Mouse (Mus musculus) heart, postnatal 0 days (tissue): ENCODE data around the gene Crnkl1. TPM values are rescaled to one million over a fixed set of nuclear protein-coding genes. Genes with fewer than 3 reads are reported as not detected.

Experiments used
- ATAC-seq: fragments of 200-750 bp; cut with Nextera tagmentation; 2 replicates; pipeline ENCODE4 v1.8.0; 2017; ENCODE audit warnings: low read depth, moderate number of reproducible peaks, moderate library complexity; ENCODE audit not compliant: insufficient read depth
- DNase-seq: peaks from one replicate; pipeline ENCODE4 v3.0.0-alpha.2; 2016; ENCODE audit warnings: low spot score
- H3K27ac ChIP-seq: fragments of 300-500 bp; sonication (generic); 2 replicates; pipeline ENCODE4 v1.5.1; 2014; ENCODE audit warnings: low read depth, mild to moderate bottlenecking
- H3K27me3 ChIP-seq: fragments of 300-500 bp; sonication (generic); 2 replicates; pipeline ENCODE4 v1.6.1; 2014; ENCODE audit warnings: low read length, mixed read lengths; ENCODE audit not compliant: control insufficient read depth, insufficient read depth
- H3K36me3 ChIP-seq: fragments of 300-500 bp; sonication (generic); replicated peaks from 2 replicates; pipeline ENCODE4 v1.6.1; 2014; ENCODE audit warnings: low read length, mixed read lengths; ENCODE audit not compliant: control insufficient read depth, insufficient read depth
- H3K4me1 ChIP-seq: fragments of 300-500 bp; sonication (generic); 2 replicates; pipeline ENCODE4 v1.6.1; 2014; ENCODE audit warnings: antibody characterized with exemption; ENCODE audit not compliant: control insufficient read depth, insufficient read depth
- H3K4me2 ChIP-seq: fragments of 300-500 bp; sonication (generic); 2 replicates; pipeline ENCODE4 v1.6.1; 2014; ENCODE audit warnings: low read depth, mild to moderate bottlenecking, low read length, moderate library complexity
- H3K4me3 ChIP-seq: fragments of 300-500 bp; sonication (generic); 2 replicates; pipeline ENCODE4 v1.5.1; 2014; ENCODE audit warnings: low read depth, low read length
- H3K9ac ChIP-seq: fragments of 300-500 bp; sonication (generic); replicated peaks from 2 replicates; pipeline ENCODE4 v1.6.1; 2014; ENCODE audit warnings: low read depth, low read length, mixed read lengths
- H3K9me3 ChIP-seq: fragments of 300-500 bp; sonication (generic); replicated peaks from 2 replicates; pipeline ENCODE4 v1.6.1; 2016; ENCODE audit warnings: low read length; ENCODE audit not compliant: control insufficient read depth
- CTCF ChIP-seq: IDR thresholded peaks from 2 replicates; pipeline ENCODE4 v1.5.1; 2016; ENCODE audit warnings: antibody characterized with exemption, control low read depth, low read depth
- EP300 ChIP-seq: IDR thresholded peaks from 2 replicates; pipeline ENCODE4 v1.6.1; 2016; ENCODE audit warnings: antibody characterized with exemption, low read depth
- WGBS: fragments of 180-500 bp; shearing (Covaris S2); extraction: QIAGEN DNeasy Blood & Tissue Kit; methylation state at CpG from one replicate; pipeline ENCODE4 v1.1.7; 2014; 5-methylcytosine and 5-hydroxymethylcytosine counted together
- polyA plus RNA-seq: library from polyadenylated mRNA; unstranded; fragments of >200 nt; fragmentation: Nextera tagmentation; extraction: Ambion mirVana; gene quantifications from 2 replicates; pipeline ENCODE4 v1.2.1, GENCODE M21; 2015
- total RNA-seq: library from RNA; depleted of rRNA; stranded (reverse); fragments of >200 nt; gene quantifications from 2 replicates; pipeline ENCODE4 v1.2.3, GENCODE M21; 2014; ENCODE audit warnings: low replicate concordance

The Crnkl1 gene
- total and polyA plus RNA-seq, 2 experiments from 2014 or later, result 9.4 to 15.5 TPM

DNA sequence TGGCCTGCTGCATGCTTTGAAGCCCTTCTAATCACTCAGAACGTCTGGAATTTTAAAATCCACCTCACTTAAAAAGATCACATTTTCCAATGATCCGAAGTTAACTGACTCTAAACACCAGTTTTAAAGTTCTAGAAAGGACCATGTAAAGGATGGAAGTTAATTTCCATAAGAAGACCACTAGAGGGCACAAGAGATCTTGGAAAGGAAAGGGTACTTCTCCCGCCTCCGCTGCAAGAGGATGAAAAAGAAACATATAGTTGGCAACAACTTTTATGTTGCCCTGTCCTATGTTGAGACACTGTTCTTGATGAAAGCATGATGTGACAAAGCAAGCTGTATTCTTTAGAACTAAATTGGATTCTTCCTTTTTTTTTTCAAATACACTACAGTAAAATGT, 22.6 kb upstream of the Crnkl1 start:
- Histone ChIP-seq H3K9me3 (no peaks in the 10 kb centered on the region), H3K4me2 (no peak overlapping the region), H3K36me3 (no peaks in the 10 kb centered on the region), H3K27ac (no peak overlapping the region), H3K4me1 (no peaks in the 10 kb centered on the region), H3K4me3 (no peak overlapping the region), H3K9ac (no peak overlapping the region), H3K27me3 (no peaks in the 10 kb centered on the region; the same call in 1 of the 2 replicates)
- WGBS, result 8% methylated on average over 4 of the region's 4 CpGs
- no peak for ATAC-seq
- TF ChIP-seq CTCF (peak; percentile 78), EP300 (no peak)
- DNase-seq, result peak; percentile 88

DNA sequence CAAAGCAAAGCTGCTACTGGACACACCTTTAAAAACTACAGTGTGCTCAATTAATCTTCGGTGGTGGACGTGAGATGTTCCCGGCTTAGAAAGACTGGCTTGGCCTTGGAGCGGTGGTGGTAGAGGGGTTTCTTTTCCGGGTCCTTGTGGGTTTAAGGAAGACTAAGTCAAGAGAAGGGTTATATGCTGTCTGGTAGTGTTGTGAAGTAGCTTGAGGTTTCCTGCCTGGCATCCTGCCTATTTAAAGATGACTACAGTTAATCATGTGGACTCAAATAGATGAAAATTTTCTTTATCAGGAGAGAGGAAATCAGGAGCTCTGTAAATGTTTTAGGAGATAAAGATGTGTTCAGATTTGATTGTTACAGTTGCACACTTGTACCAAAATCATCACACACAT, 21.5 kb upstream of the Crnkl1 start:
- Histone ChIP-seq H3K4me3 (no peak overlapping the region), H3K9me3 (no peaks in the 10 kb centered on the region), H3K27me3 (no peaks in the 10 kb centered on the region; the same call in 1 of the 2 replicates), H3K4me1 (no peaks in the 10 kb centered on the region), H3K9ac (no peak overlapping the region), H3K36me3 (no peaks in the 10 kb centered on the region), H3K4me2 (no peak overlapping the region), H3K27ac (no peak overlapping the region)
- ATAC-seq, result no peak
- 61% methylated on average over 5 of the region's 5 CpGs for WGBS
- TF ChIP-seq CTCF (no peak), EP300 (no peak)
- no peak for DNase-seq

DNA sequence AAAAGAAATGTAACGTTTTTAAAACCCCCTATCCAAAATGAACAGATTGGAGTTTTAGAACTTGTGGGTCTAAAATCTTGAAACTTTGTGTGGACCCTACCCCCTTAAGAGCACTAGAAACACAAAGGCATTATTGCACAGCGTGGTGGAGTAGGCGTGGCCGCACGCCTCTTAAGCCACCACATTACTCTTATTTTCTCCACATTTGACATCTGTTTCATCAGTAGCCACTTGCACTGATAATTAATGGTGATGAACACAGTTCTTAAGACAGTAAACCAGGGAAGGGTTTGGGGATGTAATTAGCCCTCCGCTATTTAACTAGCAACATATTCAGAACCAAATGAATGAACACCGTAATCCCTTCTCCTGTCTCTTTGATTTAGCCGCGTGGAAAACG, 21.0 kb upstream of the Crnkl1 start:
- Histone ChIP-seq H3K27me3 (no peaks in the 10 kb centered on the region; the same call in 1 of the 2 replicates), H3K4me2 (no peak overlapping the region), H3K9ac (no peak overlapping the region), H3K27ac (no peak overlapping the region), H3K36me3 (no peaks in the 10 kb centered on the region), H3K9me3 (no peaks in the 10 kb centered on the region), H3K4me1 (no peaks in the 10 kb centered on the region), H3K4me3 (no peak overlapping the region)
- TF ChIP-seq EP300, result no peak
- TF ChIP-seq CTCF, result no peak
- ATAC-seq (no peak), DNase-seq (no peak)
- 74% methylated on average over 10 of the region's 10 CpGs for WGBS

DNA sequence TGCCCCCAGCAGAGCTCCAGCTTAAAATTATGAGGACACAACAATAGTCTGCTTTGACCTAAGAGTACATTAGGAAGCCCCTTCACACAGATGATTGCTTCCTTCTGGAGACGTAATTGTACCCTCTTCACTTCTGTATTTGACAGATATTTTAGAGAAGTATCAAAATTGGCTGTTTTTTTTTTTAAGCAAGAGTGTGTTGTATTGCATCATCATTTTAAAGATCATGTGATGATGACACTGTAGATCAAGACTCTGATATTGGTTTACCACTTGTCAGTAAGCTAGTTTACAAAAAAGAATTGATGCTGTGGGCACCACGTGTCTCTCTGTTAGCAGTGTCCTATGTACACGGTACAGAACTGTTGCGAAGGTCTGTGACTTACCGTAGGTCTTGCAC, 17.9 kb upstream of the Crnkl1 start:
- Histone ChIP-seq H3K36me3 (no peaks in the 10 kb centered on the region), H3K4me3 (no peak overlapping the region), H3K9ac (no peak overlapping the region), H3K4me2 (no peak overlapping the region), H3K9me3 (no peaks in the 10 kb centered on the region), H3K27me3 (no peaks in the 10 kb centered on the region), H3K4me1 (no peaks in the 10 kb centered on the region), H3K27ac (no peak overlapping the region)
- ATAC-seq (no peak), DNase-seq (no peak)
- 80% methylated on average over 5 of the region's 5 CpGs for WGBS
- TF ChIP-seq CTCF (no peak), EP300 (no peak)

DNA sequence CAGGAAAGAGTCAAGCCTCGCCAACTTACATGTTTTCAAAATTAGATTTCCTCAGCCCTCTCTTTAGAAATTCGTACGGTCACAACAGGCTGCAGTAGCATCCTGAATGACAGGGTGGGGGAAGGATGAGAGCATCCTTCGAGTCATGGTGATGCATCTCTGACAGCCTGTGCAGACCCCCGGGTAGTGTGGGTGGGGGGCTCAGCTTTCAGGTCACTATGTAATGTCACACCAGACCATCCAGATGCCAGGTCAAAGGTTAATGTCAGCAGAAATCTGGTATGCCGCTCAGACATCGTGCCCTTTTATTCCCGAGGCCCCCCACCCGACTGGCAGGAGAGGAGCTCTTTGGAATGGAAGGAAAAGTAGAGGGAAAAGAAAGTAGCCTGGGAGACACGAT, 15.4 kb upstream of the Crnkl1 start:
- Histone ChIP-seq H3K27me3 (no peaks in the 10 kb centered on the region), H3K27ac (no peak overlapping the region), H3K4me2 (no peak overlapping the region), H3K4me3 (no peak overlapping the region), H3K9ac (no peak overlapping the region), H3K4me1 (no peaks in the 10 kb centered on the region), H3K9me3 (no peaks in the 10 kb centered on the region), H3K36me3 (no peaks in the 10 kb centered on the region)
- ATAC-seq, result no peak
- no peak for DNase-seq
- 53% methylated on average over 10 of the region's 10 CpGs for WGBS
- TF ChIP-seq EP300 (no peak), CTCF (no peak)

DNA sequence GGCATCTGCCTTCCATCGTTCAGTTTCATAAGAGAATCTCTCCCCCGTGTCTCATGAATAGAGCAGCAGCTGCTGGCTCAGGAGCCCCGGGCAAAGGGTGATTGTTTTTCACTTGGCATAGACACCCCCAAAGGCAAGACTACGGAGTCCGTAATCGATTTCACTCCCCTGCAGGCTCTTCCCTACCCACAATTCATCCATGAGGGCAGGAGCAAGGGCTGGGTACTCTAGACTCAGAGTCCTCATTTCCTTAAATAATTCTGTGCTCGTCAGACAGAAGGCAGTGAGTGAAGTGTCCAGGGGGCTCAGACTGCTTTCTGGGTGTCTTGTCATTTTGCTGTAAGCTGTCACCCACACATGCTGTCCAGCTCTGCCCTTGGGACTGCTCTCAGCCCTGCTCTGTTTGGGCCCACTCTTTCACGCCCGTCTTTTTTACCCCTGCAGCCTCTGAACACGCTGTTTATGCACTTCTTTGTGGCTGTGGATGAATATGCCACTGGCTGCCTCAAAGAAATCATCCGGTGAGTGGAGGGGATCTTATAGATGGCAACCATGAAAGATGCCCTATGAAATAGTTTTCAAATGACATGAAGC, 14.8 kb upstream of the Crnkl1 start:
- WGBS, result 60% methylated on average over 11 of the region's 11 CpGs
- DNase-seq, result no peak
- Histone ChIP-seq H3K36me3 (no peaks in the 10 kb centered on the region), H3K27me3 (no peaks in the 10 kb centered on the region), H3K9ac (no peak overlapping the region), H3K4me2 (no peak overlapping the region), H3K9me3 (no peaks in the 10 kb centered on the region), H3K27ac (no peak overlapping the region), H3K4me1 (no peaks in the 10 kb centered on the region), H3K4me3 (no peak overlapping the region)
- TF ChIP-seq EP300 (no peak), CTCF (no peak)
- ATAC-seq, result no peak
